Mouse (Mus musculus) layer of hippocampus, postnatal 14 days (tissue): ENCODE results near the gene Rbbp5. TPM values are rescaled to one million over a fixed set of nuclear protein-coding genes. Genes with fewer than 3 reads are reported as not detected.
A peak's percentile ranks its signal among the peaks of the same experiment; 100 is the strongest.
"Not testable (repeated sequence)": the region's sequence is repeated elsewhere in the genome, so short reads cannot be mapped to it uniquely, and the experiment has no call there.

ENCODE experiments used
- DNase-seq, 2 experiments: peaks; one replicate each; pipeline ENCODE4 v3.0.0; 2021 to 2022; ENCODE audit warnings: low spot score in 2 of 2, mixed read lengths in 1 of 2
- long read RNA-seq, 2 experiments: library from polyadenylated mRNA; stranded (forward); transcript quantifications; one replicate each; pipeline ENCODE4 v2.0.0; 2021
- total RNA-seq, 2 experiments: library from RNA; stranded (reverse); gene quantifications; 2 replicates each; pipeline ENCODE4 v1.2.3; 2021

Rbbp5 gene
- total RNA-seq = 10 to 100 TPM; 39.2 to 45.2 TPM
- long read RNA-seq, experiment 1, partial matches to known transcripts = 2 of 12 reads
- long read RNA-seq, experiment 1, other reads (novel, unspliced or antisense) = 9 of 12 reads
- long read RNA-seq, experiment 2, partial matches to known transcripts = 1 of 14 reads
- long read RNA-seq, experiment 2, other reads (novel, unspliced or antisense) = 11 of 14 reads

DNA sequence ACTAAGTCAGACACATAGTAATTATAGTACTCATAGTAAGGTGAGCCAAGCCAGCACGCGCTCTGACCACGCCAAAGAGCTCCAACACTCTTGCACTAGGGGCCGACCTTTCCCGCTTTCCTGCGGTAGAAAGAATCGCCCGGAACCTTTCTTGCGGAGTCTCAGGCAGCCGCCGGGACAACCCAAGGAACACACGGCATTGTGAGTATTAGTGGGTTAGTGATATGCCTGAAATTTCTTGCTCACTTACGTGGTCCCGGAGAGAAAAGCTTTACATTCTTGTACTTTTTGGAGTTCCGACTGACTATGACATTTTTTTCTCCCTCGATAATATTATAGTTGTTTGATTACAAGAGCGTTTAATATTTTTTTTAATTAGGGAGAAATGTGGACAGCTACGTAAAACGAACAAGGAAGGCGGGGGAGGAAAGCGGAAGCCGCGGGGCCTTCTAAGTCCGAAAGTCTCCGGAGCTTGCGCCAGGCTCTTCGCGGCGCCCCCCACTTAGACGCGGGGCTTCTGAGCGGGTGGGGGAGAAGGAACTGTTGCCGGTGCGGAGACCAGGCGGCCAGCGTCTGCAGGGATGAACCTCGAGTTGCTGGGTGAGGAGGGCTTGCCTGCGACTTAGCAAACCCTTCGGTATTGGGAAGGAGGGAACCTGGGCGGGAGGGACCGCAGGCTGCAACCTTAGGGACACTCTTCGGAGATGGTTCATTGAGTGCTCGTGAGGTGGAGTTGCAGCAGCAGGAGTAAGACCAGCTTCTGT is at the start of gene Rbbp5:
Gene Rbbp5 (plus strand): TSS at position 438 of the 764 bp plus-strand sequence.
- peak; percentile 83 to 90 for DNase-seq

DNA sequence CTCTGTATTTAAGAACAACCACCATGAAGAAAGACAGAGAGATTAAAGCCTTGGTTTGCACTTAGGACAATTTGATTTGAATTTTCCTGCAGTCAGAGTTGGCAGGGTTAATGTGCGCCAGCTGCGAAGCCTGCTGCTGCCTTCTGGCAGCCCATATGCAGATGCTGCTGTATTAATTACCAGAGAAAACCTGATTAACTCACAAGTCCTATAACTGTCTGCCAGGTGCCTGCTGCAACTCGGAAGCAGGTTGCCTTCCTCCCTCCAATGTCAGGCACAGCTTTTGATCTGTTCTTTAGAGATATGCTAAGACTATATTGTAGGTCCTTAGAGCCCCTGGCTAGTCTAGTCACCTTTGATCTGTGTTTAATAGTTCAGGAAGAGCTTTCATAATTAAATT is 46.3 kb upstream of the Rbbp5 start:
- peak; percentile 39 to 57 for DNase-seq

DNA sequence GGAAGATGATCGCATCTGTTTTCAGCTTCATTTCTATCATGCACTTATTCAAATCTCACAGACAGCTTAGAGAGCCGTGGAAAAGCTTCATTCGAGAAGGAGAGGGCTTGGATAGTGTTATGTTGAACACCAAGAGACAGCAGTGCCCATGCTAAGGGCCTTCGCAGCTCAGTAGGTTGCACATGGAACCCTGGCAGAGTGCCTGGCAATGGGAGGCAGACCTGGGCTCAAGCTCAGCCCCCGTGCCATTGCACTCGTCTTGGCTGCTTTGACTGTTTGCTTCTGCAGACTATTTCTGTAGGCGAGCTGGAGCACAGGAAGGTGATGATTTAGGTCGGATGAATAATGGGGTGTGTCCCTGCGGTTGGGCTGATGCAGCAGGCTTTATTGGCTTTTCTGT is 45.4 kb upstream of the Rbbp5 start:
- peak; percentile 29 to 44 for DNase-seq

DNA sequence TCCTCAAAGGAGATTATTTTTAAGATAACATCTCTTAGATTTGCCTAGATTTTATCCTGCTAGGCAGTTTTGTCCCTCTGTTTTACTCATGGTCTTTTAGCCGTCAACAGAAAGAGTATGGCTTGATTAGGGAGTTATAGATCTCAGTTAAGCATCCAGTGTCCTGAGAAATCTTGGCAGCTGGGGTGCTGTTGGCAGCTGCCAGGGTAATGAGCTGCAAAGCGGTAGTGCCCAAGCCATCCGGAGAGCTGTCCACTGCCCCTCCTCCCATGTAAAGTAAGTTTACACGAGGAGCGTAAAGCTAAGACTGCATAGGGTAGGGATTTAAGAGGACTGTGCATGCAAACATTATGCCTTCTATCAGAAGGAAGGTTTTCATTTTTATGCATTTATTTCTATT is 43.8 kb upstream of the Rbbp5 start:
- no peak for DNase-seq

DNA sequence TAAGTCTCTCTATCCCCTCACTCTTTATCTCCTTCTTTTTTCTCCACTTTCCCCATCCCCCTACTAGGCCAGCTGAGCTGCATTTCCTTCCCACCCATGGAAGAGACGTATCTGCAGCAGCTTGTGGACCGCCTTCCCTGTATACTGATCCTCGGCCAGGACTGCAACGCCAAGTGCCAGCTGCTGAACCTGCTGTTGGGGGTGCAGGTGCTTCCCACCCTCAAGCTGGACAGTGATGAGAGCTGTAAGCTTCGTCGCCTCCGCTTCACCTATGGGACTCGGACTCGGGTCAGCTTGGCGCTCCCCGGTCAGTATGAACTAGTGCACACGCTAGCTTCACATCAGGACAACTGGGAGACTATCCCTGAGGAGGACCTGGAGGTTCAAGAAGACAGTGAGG is 43.1 kb upstream of the Rbbp5 start:
- no peak for DNase-seq

DNA sequence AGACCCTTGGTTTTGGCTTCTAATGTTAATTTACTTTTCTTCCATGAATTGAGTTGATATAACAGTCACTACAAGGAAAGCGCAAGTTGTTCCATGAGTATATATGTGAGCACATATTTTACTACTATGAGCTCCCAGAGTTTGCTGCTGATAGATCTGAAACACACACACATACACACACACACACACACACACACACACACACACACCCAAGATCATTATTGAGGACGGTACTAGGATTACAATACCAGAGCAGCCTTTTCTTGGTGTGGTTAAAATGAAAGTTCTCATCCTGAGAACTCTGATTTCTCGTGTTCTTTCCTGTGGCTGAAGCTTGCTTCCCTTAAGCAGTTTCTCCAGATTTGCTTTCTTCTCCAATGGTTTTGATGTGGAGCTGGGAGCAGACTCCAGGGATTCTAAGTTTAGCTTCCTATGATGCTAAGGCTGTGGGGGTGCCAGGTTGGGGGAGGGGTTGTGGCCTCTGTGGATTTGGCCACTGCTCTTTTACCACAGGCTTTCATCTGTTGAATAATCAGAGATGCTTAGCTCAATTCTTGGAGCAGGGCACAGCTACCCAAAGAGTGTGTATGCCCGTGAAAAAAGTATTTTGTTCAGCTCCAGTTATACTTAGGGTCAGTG is 40.7 kb upstream of the Rbbp5 start:
- no peak for DNase-seq

DNA sequence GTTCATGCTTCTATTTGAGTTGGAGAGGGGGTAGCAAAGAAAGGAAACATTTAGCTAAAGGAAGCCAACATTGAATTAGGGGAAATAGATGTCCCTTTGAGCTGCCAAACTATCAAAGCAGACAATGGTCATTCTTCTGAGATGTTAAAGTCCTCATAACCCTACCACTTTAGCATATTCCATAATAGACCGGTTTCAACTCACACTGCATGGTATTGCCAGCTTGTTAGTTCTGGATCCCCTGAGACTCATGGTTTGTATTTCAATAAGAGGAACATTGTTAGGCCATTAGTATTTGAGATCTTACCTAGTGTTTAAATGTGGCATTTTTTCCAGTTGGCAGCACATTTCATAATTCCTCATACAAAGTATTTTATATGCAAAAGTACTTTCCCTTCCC is 40.2 kb upstream of the Rbbp5 start:
- DNase-seq = no peak

DNA sequence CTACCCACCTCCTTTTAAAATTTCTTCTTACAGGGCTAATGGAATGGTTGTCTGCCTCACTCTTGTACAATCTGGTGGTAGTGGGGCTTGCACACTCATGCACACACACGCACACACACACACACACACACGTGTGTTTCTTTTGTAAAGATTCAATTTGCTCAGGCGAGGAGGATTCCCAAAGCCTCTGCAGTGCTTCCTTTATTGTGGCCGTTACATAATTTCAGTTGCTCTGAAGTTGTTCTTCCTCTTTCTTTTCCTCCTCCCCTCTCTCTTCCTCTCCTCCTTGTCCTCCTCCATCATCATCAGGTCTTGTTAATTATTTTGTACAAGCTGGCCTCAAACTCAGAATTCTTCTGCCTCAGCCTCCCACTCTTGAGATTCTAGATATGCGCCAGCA is 39.8 kb upstream of the Rbbp5 start:
- no peak for DNase-seq

DNA sequence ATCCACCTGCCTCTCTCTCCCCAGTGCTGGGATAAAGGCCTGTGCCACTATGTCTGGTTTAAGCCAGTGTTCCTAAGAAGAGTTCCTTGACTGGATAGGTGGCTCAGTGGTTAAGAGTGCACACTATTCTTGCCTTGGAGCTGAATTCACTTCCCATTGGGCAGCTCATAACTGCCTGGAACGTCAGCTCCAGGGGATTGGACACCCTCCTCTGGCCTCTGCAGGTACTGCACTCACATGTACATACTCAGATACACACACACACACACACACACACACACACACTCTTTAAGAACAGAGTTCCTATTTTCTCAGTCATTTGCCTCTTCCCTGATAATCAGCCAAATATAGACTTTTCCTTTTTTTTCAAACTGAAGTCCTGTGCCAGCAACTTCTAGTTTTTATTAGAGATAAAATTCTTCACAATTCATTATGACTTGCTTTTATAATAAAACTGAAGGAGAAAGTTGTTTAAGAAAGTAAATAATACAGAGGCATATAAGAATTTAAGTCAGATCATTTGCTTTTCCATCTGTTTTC is 36.2 kb upstream of the Rbbp5 start:
- no peak for DNase-seq

DNA sequence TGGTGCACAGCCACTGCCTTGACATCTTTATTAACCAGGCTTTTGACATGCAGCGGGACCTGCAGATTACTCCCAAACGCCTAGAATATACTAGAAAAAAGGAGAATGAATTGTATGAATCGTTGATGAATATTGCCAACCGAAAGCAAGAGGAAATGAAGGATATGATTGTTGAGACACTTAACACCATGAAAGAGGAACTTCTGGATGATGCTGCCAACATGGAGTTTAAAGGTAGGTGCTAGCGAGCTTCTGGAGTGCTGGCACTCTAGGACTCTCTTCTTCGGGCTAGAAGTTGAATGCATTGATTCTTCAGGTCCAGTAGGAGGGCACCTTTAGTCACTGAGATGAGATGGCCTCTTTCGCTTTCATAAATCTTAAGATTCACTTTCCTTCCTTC is 27.4 kb upstream of the Rbbp5 start:
- no peak for DNase-seq

DNA sequence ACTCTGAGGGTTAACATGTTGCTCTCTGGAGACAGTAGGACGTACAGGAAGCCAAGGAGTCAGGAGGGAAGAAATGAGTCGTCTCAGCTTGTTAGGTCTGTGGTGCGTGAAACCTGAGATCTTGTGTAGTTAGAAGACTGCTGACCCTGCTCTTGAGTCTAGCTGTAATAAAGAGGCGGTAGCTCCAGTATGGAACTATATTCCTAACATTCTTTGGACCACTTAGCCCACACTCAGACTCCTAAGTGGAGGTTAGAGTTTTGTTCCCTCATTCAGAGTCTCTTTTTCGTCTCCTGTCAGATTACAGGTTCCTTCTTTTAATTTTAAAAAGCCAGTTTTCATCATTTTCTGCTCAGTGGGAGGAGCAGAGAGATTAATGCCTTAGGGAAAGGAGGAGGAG is 12.5 kb upstream of the Rbbp5 start:
- DNase-seq = no peak

DNA sequence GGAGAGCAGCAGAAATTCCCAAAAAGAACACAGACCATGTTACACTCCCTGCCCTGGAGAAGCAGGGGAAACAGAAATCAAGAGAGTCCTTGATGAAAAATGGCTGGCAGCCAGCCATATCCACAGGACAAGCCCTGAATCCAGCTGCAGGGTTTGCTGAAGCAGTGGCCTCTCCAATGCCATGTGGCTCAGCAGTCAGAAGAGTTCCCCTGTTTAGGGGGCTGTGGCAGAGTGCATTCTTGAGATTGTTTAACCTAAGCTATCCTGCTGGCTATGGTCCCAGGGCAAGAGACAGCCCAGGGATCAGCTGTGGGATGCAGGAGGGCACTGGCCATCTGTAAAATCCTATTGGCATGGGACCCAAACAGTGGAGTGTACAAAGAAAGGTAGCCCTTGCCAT is 8.2 kb upstream of the Rbbp5 start:
- no peak for DNase-seq

DNA sequence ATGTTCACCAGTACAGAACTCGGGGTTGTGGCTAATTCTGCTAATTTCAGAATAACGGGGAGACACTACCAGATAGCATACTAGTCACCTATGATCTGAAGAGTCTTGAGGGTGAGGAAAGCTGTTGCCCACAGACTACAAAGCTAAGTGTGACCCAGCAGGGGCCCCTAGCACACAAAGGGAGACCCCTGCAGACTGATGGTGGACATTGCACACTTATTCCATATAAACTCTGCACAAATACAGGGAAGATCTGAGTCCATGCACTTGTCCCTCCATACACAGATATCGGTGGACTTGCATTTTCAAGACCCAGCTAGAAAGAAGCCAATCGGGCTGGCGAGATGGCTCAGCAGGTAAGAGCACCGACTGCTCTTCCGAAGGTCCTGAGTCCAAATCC is 7.6 kb upstream of the Rbbp5 start:
- DNase-seq = no peak

DNA sequence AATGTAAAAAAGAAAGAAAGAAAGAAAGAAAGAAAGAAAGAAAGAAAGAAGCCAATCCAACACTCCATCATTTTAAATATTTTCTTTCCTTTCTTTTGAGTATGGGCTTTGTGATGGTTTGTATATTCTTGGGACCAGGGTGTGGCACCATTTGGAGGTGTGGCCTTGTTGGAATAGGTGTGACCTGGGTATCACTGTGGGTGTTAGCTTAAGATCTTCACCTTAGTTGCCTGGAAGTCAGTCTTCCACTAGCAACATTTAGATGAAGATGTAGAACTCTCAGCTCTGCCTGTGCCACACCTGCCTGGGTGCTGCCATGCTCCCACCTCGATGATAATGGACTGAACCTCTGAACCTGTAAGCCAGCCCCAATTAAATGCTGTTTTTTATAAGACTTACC is 7.1 kb upstream of the Rbbp5 start:
- not testable (repeated sequence) for DNase-seq

DNA sequence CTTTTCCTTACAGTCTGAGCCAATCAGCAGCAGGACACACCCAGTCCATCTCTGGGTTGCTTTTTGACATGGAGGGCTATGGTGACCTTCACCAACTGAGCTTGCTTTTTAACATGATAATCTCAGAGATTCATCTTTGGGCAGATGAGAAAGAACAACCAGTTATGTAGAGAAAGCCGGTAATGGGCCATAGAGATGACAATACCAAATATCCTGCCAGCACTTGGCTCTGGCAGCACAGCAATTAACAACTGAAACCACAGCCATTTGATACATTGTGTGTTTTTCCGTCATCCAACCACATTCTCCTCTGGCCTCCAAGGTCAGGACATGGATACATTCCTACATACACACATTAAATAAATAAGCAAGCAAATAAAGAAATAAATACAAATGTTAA is 6.1 kb upstream of the Rbbp5 start:
- no peak for DNase-seq

DNA sequence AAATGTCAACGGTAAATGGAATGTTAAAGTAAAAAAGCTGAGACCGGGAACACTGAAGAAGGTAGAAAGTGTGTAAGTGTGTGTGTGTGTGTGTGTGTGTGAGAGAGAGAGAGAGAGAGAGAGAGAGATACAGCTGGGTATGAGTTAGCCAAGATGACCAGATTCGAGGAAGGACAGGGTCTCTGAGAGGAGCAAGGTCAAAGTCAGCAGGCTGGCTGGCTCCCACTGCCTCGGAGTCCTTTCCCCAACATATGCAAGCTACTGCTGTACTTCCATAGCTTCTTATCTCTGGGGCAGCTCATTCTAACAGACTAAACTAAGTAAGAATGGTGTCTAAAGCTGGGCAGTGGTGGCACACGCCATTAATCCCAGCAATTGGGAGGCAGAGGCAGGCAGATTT is 5.7 kb upstream of the Rbbp5 start:
- DNase-seq = no peak

DNA sequence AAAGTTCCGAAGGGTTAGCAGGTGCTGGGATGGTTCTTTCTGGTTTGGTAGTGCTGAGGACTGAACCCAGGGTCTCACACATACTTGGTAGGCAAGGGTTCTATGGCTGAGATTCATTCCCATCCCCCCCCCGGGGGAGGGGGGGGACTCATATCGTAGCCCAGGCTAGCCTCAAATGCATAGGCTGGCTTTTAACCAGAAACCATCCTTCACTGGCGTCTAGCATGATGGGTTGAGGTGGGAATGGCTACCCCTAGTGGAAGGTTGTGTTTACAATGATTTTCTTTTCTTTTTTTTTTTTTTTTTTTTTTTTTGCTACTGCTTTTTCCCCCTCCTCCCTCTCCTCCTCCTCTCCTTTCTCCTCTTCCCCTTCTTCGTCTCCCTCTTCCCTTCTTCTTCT is 4.6 kb upstream of the Rbbp5 start:
- DNase-seq = no peak

DNA sequence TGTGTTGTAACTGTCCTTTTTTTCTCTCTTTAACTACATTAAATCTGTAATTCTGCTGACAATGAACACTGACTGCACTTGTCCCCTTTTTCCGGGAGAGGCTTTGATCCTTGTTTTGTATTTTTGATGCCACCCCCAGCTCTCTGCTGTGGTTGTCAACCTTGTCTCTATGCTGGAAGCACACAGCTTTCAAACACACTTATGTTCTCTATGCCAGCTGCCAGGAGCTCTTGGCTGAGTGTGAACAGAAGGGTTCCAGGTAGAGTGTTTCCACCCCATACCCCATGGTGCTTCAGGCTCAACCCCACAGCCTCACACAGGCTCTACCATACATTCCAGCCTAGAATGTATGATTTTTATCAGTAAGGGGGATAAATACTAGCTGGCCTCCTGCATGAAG is 2.7 kb upstream of the Rbbp5 start:
- DNase-seq = peak; percentile 22 to 26

DNA sequence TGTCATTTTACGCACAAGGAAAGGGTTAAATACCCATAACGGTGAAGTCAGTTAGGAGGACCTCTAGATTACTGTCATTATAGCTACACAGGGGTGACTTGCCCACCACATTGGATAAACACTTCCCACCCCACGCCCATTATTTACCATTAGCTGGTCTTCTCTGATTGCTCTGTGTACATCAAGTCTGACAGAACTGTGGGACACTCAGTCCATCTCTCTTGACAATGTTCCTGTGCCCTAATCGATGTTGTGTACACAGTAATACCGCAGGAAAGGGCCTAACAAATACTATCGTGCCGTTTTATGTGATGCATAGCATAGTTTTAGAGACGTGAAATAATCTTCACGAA is 614 bp upstream of the Rbbp5 start:
- no peak for DNase-seq

DNA sequence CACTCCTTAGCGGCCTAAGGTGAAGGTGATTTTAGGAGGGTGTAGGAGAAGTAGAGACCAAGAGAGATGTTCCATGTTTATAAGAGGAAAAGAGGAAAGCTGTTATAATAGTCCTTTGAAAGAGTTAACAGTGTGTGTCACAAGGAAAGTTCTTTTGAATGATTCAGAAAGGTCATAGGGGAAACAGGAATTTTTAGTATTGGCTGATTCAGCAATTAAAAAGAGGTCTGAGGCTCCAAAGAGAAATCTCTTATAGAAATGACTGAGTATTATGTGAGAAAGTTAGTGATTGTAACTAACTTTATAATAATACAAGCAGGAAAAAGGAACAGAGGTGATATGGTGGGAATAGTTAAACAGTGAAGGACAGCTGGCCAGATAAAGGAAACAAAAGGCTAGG is 2.3 kb downstream of the Rbbp5 start:
- DNase-seq = no peak

DNA sequence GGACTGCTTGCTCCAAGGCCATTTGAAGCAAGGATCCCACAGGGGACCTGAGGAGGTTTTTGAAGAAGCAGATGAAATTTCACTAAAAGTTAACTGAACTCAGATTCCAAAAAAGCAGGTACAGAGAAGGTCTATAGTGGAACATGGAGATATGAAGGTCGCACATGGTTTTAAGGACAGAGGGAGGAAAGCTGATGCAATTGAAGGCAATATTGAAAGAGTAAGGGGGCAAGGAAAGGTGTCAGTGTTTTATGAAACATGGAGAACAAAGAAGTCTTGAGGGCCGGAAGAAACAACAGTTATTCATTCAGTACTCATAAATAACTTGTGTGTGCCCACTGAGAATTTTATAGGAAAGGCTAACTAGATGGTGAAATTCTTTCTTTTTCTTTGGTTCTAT is 4.5 kb downstream of the Rbbp5 start:
- no peak for DNase-seq

DNA sequence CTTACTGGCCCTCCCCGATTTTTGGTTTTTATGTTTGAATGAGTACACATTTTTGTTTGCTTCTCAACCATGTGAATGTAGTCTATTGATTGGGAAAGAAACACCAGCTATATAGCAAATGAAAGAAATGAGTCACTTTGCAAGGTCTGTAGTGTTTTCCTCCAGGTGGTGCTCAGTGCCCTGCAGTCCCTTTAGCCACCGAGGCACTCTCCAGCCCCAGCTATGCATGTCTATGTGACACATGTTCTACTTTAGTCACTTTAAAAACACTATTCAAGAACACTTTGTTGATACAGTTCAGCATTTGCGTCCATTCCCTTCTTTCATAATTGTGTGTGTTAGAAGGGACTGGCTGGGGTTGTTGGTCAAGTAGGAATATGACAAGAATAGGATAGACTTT is 6.1 kb downstream of the Rbbp5 start:
- no peak for DNase-seq

DNA sequence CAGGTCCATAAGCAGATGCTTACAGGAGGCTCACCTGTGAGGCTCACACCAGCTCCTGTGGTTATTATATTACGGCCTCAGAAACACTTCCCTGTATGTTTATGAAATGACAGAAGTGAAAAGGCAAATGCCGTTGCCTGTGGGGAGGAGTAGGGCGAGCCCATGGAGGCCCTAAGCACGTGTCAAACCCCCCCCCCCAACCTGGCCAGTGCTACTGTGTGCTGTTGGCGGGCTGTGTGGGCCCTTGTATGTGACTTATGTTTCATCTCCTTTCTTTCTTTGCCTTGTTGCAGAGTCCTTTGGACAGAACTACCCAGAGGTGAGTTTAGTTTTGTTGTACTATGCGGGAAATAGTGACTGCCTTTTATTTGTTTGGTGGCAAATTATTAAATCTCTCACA is 6.6 kb downstream of the Rbbp5 start:
- no peak for DNase-seq
